Mouse (Mus musculus): ENCODE measurements around the gene Pvr. TPM values are rescaled to one million over a fixed set of nuclear protein-coding genes. Genes with fewer than 3 reads are reported as not detected.

Pvr gene
- polyA plus RNA-seq, 1 experiment from 2014 or later, result 38.0 TPM

GRCm38 (mm10) chr7:19871943-19872601, 48.9 kb downstream of the Pvr start:
- no peaks in the 10 kb centered on the region for H3K27me3 ChIP-seq
- ChIA-PET CTCF (interaction anchor here (0.7 to 4.6 kb wide), 7 partner anchors 18 to 82 kb away, joined by 3 to 30 read pairs (median 4); no protein-coding TSS in a partner anchor), POLR2A (no interaction called here)
- TF ChIP-seq CTCF (IDR thresholded peaks at IDR 0.05), result no peak
- in situ Hi-C loops (cut with MboI; ENCODE audit: low pct_unique_long_range_greater_than_20kb), result loop anchor here (5.0 kb wide), 1 partner anchor 70 kb away; no protein-coding TSS in a partner anchor
- DNase-seq (ENCODE audit: low read depth, low spot score) (no peak), ATAC-seq (peak; percentile 42)

GRCm38 (mm10) chr7:19871137-19871621, 49.8 kb downstream of the Pvr start:
- ChIA-PET POLR2A (no interaction called here), CTCF (interaction anchor here (1.3 to 4.6 kb wide), 4 partner anchors 69 to 81 kb away, joined by 4 to 30 read pairs (median 9); no protein-coding TSS in a partner anchor)
- DNase-seq (ENCODE audit: low read depth, low spot score) (no peak), ATAC-seq (no peak)
- H3K27me3 ChIP-seq, result no peaks in the 10 kb centered on the region
- in situ Hi-C loops (cut with MboI; ENCODE audit: low pct_unique_long_range_greater_than_20kb), result loop anchor here (5.0 kb wide), 1 partner anchor 69 kb away; no protein-coding TSS in a partner anchor
- no peak for TF ChIP-seq CTCF (IDR thresholded peaks at IDR 0.05)

GRCm38 (mm10) chr7:19867751-19868399, 53.1 kb downstream of the Pvr start:
- H3K27me3 ChIP-seq, result no peaks in the 10 kb centered on the region
- CTCF ChIA-PET, result interaction anchor here (0.8 to 1.5 kb wide), 3 partner anchors 24 to 75 kb away, joined by 3 to 5 read pairs (median 4); partner anchors contain the start of gene Cblc
- DNase-seq (ENCODE audit: low read depth, low spot score) (no peak), ATAC-seq (no peak)
- TF ChIP-seq CTCF (IDR thresholded peaks at IDR 0.05), result no peak
- in situ Hi-C loops (cut with MboI; ENCODE audit: low pct_unique_long_range_greater_than_20kb), result no loop called here
- POLR2A ChIA-PET, result no interaction called here

- no peak for TF ChIP-seq CTCF (IDR thresholded peaks at IDR 0.05)
- DNase-seq (ENCODE audit: low read depth, low spot score), result no peak
- ChIA-PET POLR2A (no interaction called here), CTCF (interaction anchor here (0.7 to 1.5 kb wide), 5 partner anchors 17 to 76 kb away, joined by 3 to 8 read pairs (median 5); no protein-coding TSS in a partner anchor)
- ATAC-seq, result no peak
- in situ Hi-C loops (cut with MboI; ENCODE audit: low pct_unique_long_range_greater_than_20kb), result no loop called here
- H3K27me3 ChIP-seq, result no peaks in the 10 kb centered on the region
Measured at GRCm38 (mm10) chr7:19866490-19866889, 54.5 kb downstream of the Pvr start.

- in situ Hi-C loops (cut with MboI; ENCODE audit: low pct_unique_long_range_greater_than_20kb), result no loop called here
- ChIA-PET CTCF (interaction anchor here (1.4 to 1.5 kb wide), 2 partner anchors 16 to 62 kb away, joined by 5 to 8 read pairs; no protein-coding TSS in a partner anchor), POLR2A (no interaction called here)
- no peak for DNase-seq (ENCODE audit: low read depth, low spot score)
- ATAC-seq, result no peak
- TF ChIP-seq CTCF (IDR thresholded peaks at IDR 0.05), result no peak
- no peaks in the 10 kb centered on the region for H3K27me3 ChIP-seq
Measured at GRCm38 (mm10) chr7:19865246-19866036, 55.5 kb downstream of the Pvr start.

GRCm38 (mm10) chr7:19864241-19864640, 56.7 kb downstream of the Pvr start:
- DNase-seq (ENCODE audit: low read depth, low spot score) (no peak), ATAC-seq (no peak)
- in situ Hi-C loops (cut with MboI; ENCODE audit: low pct_unique_long_range_greater_than_20kb), result no loop called here
- H3K27me3 ChIP-seq, result no peaks in the 10 kb centered on the region
- ChIA-PET CTCF (interaction anchor here (1.0 to 1.3 kb wide), 4 partner anchors 19 to 67 kb away, joined by 3 read pairs; no protein-coding TSS in a partner anchor), POLR2A (no interaction called here)
- no peak for TF ChIP-seq CTCF (IDR thresholded peaks at IDR 0.05)

GRCm38 (mm10) chr7:19861199-19861598, 59.8 kb downstream of the Pvr start, which contains the start of gene Ceacam16:
Gene Ceacam16, minus strand, starts transcription at chr7:19861299.
- CTCF ChIA-PET, result no interaction called here
- POLR2A ChIA-PET, result no interaction called here
- no peak for ATAC-seq
- TF ChIP-seq CTCF (IDR thresholded peaks at IDR 0.05), result no peak
- DNase-seq (ENCODE audit: low read depth, low spot score), result no peak
- no peaks in the 10 kb centered on the region for H3K27me3 ChIP-seq
- in situ Hi-C loops (cut with MboI; ENCODE audit: low pct_unique_long_range_greater_than_20kb), result no loop called here

GRCm38 (mm10) chr7:19859740-19860139, 61.2 kb downstream of the Pvr start:
- CTCF ChIA-PET, result no interaction called here
- ATAC-seq (no peak), DNase-seq (ENCODE audit: low read depth, low spot score) (no peak)
- POLR2A ChIA-PET, result no interaction called here
- TF ChIP-seq CTCF (IDR thresholded peaks at IDR 0.05), result no peak
- H3K27me3 ChIP-seq, result no peaks in the 10 kb centered on the region
- in situ Hi-C loops (cut with MboI; ENCODE audit: low pct_unique_long_range_greater_than_20kb), result no loop called here

- TF ChIP-seq CTCF (IDR thresholded peaks at IDR 0.05), result no peak
- H3K27me3 ChIP-seq, result peaks cover 19% of the 10 kb centered on the region
- ATAC-seq (no peak), DNase-seq (ENCODE audit: low read depth, low spot score) (no peak)
- POLR2A ChIA-PET, result no interaction called here
- CTCF ChIA-PET, result no interaction called here
- in situ Hi-C loops (cut with MboI; ENCODE audit: low pct_unique_long_range_greater_than_20kb), result no loop called here
Measured at GRCm38 (mm10) chr7:19856283-19856682, 64.7 kb downstream of the Pvr start.

GRCm38 (mm10) chr7:19855663-19856062, 65.3 kb downstream of the Pvr start:
- in situ Hi-C loops (cut with MboI; ENCODE audit: low pct_unique_long_range_greater_than_20kb), result no loop called here
- DNase-seq (ENCODE audit: low read depth, low spot score) (no peak), ATAC-seq (no peak)
- H3K27me3 ChIP-seq, result peaks cover 23% of the 10 kb centered on the region
- CTCF ChIA-PET, result interaction anchor here (1.0 to 1.8 kb wide), 2 partner anchors 13 to 53 kb away, joined by 3 to 4 read pairs; no protein-coding TSS in a partner anchor
- POLR2A ChIA-PET, result no interaction called here
- no peak for TF ChIP-seq CTCF (IDR thresholded peaks at IDR 0.05)

Other genes with a start within 250 kb of the Pvr start
- not detected for gene Apoc2, start 243.2 kb downstream of the Pvr start, polyA plus RNA-seq (2021)
- not detected for gene Gm44805, start 239.7 kb downstream of the Pvr start, polyA plus RNA-seq (2021)
- gene Apoc4, start 239.7 kb downstream of the Pvr start, polyA plus RNA-seq (2021), result 0.09 TPM
- gene Apoc1, start 228.5 kb downstream of the Pvr start, polyA plus RNA-seq (2021), result 1.6 TPM
- gene Apoe, start 222.0 kb downstream of the Pvr start, polyA plus RNA-seq (2021), result 6.0 TPM
- gene Tomm40, start 205.7 kb downstream of the Pvr start, polyA plus RNA-seq (2021), result 142 TPM
- 168 TPM for gene Nectin2, start 170.7 kb downstream of the Pvr start, polyA plus RNA-seq (2021)
- 70.3 TPM for gene Bcam, start 150.1 kb downstream of the Pvr start, polyA plus RNA-seq (2021)
- gene Cblc, start 124.4 kb downstream of the Pvr start, polyA plus RNA-seq (2021), result 0.15 TPM
- 70.5 TPM for gene Bcl3, start 98.4 kb downstream of the Pvr start, polyA plus RNA-seq (2021)
- 0.10 TPM for gene Gm19345, start 69.2 kb downstream of the Pvr start, polyA plus RNA-seq (2021)
- gene Ceacam16, start 59.9 kb downstream of the Pvr start, polyA plus RNA-seq (2021), result not detected
- gene Ceacam19, start 33.2 kb downstream of the Pvr start, polyA plus RNA-seq (2021), result 0.21 TPM
- gene Igsf23, start 29.6 kb upstream of the Pvr start, polyA plus RNA-seq (2021), result 0.06 TPM
- not detected for gene Ceacam20, start 44.3 kb upstream of the Pvr start, polyA plus RNA-seq (2021)
- gene Nlrp9b, start 70.3 kb upstream of the Pvr start, polyA plus RNA-seq (2021), result not detected
- not detected for gene Vmn1r91, start 178.5 kb upstream of the Pvr start, polyA plus RNA-seq (2021)
- gene Gm16442, start 201.4 kb upstream of the Pvr start, polyA plus RNA-seq (2021), result not detected
- not detected for gene Vmn1r93, start 217.9 kb upstream of the Pvr start, polyA plus RNA-seq (2021)
- gene Vmn1r94, start 247.2 kb upstream of the Pvr start, polyA plus RNA-seq (2021), result not detected

All from Patski (cell line).